Mouse (Mus musculus): ENCODE measurements around the gene Papss2.

The Papss2 gene

GRCm38 (mm10) chr19:32595506-32596286 is at the start of gene Papss2:
Papss2 (plus strand) TSS chr19:32595790.
- in situ Hi-C loops (cut with MboI, MseI): no loop called here

- in situ Hi-C loops (cut with MboI, MseI): no loop called here
Observed at GRCm38 (mm10) chr19:32547396-32547795, 48.2 kb upstream of the Papss2 start.

GRCm38 (mm10) chr19:32548202-32548601 is 47.4 kb upstream of the Papss2 start:
- in situ Hi-C loops (cut with MboI, MseI): no loop called here

- in situ Hi-C loops (cut with MboI, MseI): no loop called here
Observed at GRCm38 (mm10) chr19:32550446-32550845, 45.1 kb upstream of the Papss2 start.

GRCm38 (mm10) chr19:32551442-32551841 is 44.1 kb upstream of the Papss2 start:
- in situ Hi-C loops (cut with MboI, MseI): no loop called here

- in situ Hi-C loops (cut with MboI, MseI): no loop called here
Observed at GRCm38 (mm10) chr19:32552106-32552505, 43.5 kb upstream of the Papss2 start.

- in situ Hi-C loops (cut with MboI, MseI): no loop called here
Observed at GRCm38 (mm10) chr19:32553310-32553709, 42.3 kb upstream of the Papss2 start.

- in situ Hi-C loops (cut with MboI, MseI): no loop called here
Observed at GRCm38 (mm10) chr19:32555257-32555656, 40.3 kb upstream of the Papss2 start.

- in situ Hi-C loops (cut with MboI, MseI): no loop called here
Observed at GRCm38 (mm10) chr19:32567025-32567424, 28.6 kb upstream of the Papss2 start.

- in situ Hi-C loops (cut with MboI, MseI): no loop called here
Observed at GRCm38 (mm10) chr19:32567447-32567846, 28.1 kb upstream of the Papss2 start.

GRCm38 (mm10) chr19:32568470-32568869 is 27.1 kb upstream of the Papss2 start:
- in situ Hi-C loops (cut with MboI, MseI): no loop called here

- in situ Hi-C loops (cut with MboI, MseI): no loop called here
Observed at GRCm38 (mm10) chr19:32568961-32569653, 26.5 kb upstream of the Papss2 start.

GRCm38 (mm10) chr19:32569725-32570124 is 25.9 kb upstream of the Papss2 start:
- in situ Hi-C loops (cut with MboI, MseI): no loop called here

GRCm38 (mm10) chr19:32572191-32572590 is 23.4 kb upstream of the Papss2 start:
- in situ Hi-C loops (cut with MboI, MseI): no loop called here

GRCm38 (mm10) chr19:32573259-32573658 is 22.3 kb upstream of the Papss2 start:
- in situ Hi-C loops (cut with MboI, MseI): no loop called here

GRCm38 (mm10) chr19:32574846-32575245 is 20.7 kb upstream of the Papss2 start:
- in situ Hi-C loops (cut with MboI, MseI): no loop called here

GRCm38 (mm10) chr19:32577749-32578148 is 17.8 kb upstream of the Papss2 start:
- in situ Hi-C loops (cut with MboI, MseI): no loop called here

GRCm38 (mm10) chr19:32583091-32583766 is 12.4 kb upstream of the Papss2 start:
- in situ Hi-C loops (cut with MboI, MseI): no loop called here

GRCm38 (mm10) chr19:32587727-32588126 is 7.9 kb upstream of the Papss2 start:
- in situ Hi-C loops (cut with MboI, MseI): no loop called here

GRCm38 (mm10) chr19:32592749-32593148 is 2.8 kb upstream of the Papss2 start:
- in situ Hi-C loops (cut with MboI, MseI): no loop called here

- in situ Hi-C loops (cut with MboI, MseI): no loop called here
Observed at GRCm38 (mm10) chr19:32593870-32594269, 1.7 kb upstream of the Papss2 start.

GRCm38 (mm10) chr19:32595131-32595505 is 472 bp upstream of the Papss2 start:
- in situ Hi-C loops (cut with MboI, MseI): no loop called here

Measured in T-helper 17 cell (primary cell).